Mouse (Mus musculus) limb, embryonic 15.5 days (tissue): Measurements from ENCODE around the gene 4930579F01Rik. TPM values are rescaled to one million over a fixed set of nuclear protein-coding genes. Genes with fewer than 3 reads are reported as not detected.

Experiments used
- ATAC-seq: fragments of 200-750 bp; cut with Nextera tagmentation; 2 replicates; pipeline ENCODE4 v1.8.0; 2017; ENCODE audit warnings: low read depth, moderate TSS enrichment; ENCODE audit not compliant: insufficient number of reproducible peaks, low FRiP score, low TSS enrichment
- H3K27ac ChIP-seq: fragments of 300-500 bp; sonication (generic); 2 replicates; pipeline ENCODE4 v1.5.1; 2015; ENCODE audit warnings: moderate library complexity, mild to moderate bottlenecking, inconsistent platforms
- H3K27me3 ChIP-seq: fragments of 300-500 bp; sonication (generic); 2 replicates; pipeline ENCODE4 v1.6.1; 2015; ENCODE audit warnings: inconsistent platforms
- H3K36me3 ChIP-seq: fragments of 300-500 bp; sonication (generic); 2 replicates; pipeline ENCODE4 v1.6.1; 2015; ENCODE audit warnings: inconsistent platforms
- H3K4me1 ChIP-seq: fragments of 300-500 bp; sonication (generic); 2 replicates; pipeline ENCODE4 v1.6.1; 2015; ENCODE audit warnings: inconsistent platforms
- H3K4me2 ChIP-seq: fragments of 300-500 bp; sonication (generic); 2 replicates; pipeline ENCODE4 v1.6.1; 2015; ENCODE audit warnings: mild to moderate bottlenecking, inconsistent platforms
- H3K4me3 ChIP-seq: fragments of 300-500 bp; sonication (generic); 2 replicates; pipeline ENCODE4 v1.5.1; 2015; ENCODE audit warnings: mild to moderate bottlenecking, inconsistent platforms
- H3K9ac ChIP-seq: fragments of 300-500 bp; sonication (generic); 2 replicates; pipeline ENCODE4 v1.6.1; 2015; ENCODE audit warnings: inconsistent platforms
- H3K9me3 ChIP-seq: fragments of 300-500 bp; sonication (generic); 2 replicates; pipeline ENCODE4 v1.6.1; 2016; ENCODE audit warnings: inconsistent platforms
- WGBS: fragments of 180-500 bp; shearing (Covaris S2); methylation state at CpG from one replicate; pipeline ENCODE4 v1.1.7; 2015; 5-methylcytosine and 5-hydroxymethylcytosine counted together
- polyA plus RNA-seq: library from polyadenylated mRNA; unstranded; fragments of >200 nt; fragmentation: Nextera tagmentation; extraction: Ambion mirVana; gene quantifications from 2 replicates; pipeline ENCODE4 v1.2.1, GENCODE M21; 2015

The 4930579F01Rik gene
- polyA plus RNA-seq, 1 experiment from 2014 or later, result not detected

DNA sequence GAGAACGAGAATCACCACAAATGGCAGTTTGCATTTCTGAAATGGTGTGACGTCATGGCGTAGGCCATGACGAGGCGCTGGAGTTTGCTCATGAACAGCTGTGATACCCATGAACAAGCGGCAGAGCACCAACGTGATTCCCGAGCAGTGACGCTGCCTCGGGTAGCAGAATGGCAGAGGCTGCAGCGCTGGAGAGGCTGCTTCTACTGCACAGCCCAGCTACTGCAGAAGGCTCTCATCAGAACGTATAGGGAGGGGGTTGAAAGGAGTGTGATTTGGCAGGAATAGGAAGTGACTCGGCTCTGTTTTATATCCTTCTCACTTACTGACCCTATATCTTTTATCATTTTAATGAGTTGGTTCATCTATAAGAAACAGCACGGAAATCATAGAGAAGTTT lies 74.8 kb downstream of the 4930579F01Rik start:
- Histone ChIP-seq H3K36me3 (no peaks in the 10 kb centered on the region), H3K27me3 (no peaks in the 10 kb centered on the region), H3K4me3 (no peak overlapping the region), H3K9me3 (no peaks in the 10 kb centered on the region), H3K27ac (no peak overlapping the region), H3K4me2 (no peak overlapping the region), H3K9ac (no peak overlapping the region), H3K4me1 (no peaks in the 10 kb centered on the region)
- WGBS, result 62% methylated on average over 14 of the region's 14 CpGs
- ATAC-seq, result no peak

- H3K4me1 ChIP-seq, result no peaks in the 10 kb centered on the region
- no peak for ATAC-seq
- no peak overlapping the region for H3K4me3 ChIP-seq
- H3K9me3 ChIP-seq, result no peaks in the 10 kb centered on the region
- no peak overlapping the region for H3K27ac ChIP-seq
- no peaks in the 10 kb centered on the region for H3K27me3 ChIP-seq
- no peaks in the 10 kb centered on the region for H3K36me3 ChIP-seq
- no peak overlapping the region for H3K9ac ChIP-seq
- H3K4me2 ChIP-seq, result no peak overlapping the region
- WGBS, result 67% methylated on average over 6 of the region's 6 CpGs
Observed at GRCm38 (mm10) chr3:138118392-138118791, 75.2 kb downstream of the 4930579F01Rik start.

- no peak overlapping the region for H3K27ac ChIP-seq
- no peak for ATAC-seq
- H3K4me2 ChIP-seq, result no peak overlapping the region
- H3K4me3 ChIP-seq, result no peak overlapping the region
- WGBS, result 94% methylated on average over 4 of the region's 4 CpGs
- H3K4me1 ChIP-seq, result no peaks in the 10 kb centered on the region
- no peaks in the 10 kb centered on the region for H3K9me3 ChIP-seq
- H3K9ac ChIP-seq, result no peak overlapping the region
- no peaks in the 10 kb centered on the region for H3K27me3 ChIP-seq
- no peaks in the 10 kb centered on the region for H3K36me3 ChIP-seq
Observed at GRCm38 (mm10) chr3:138116871-138117270, 76.8 kb downstream of the 4930579F01Rik start.

DNA sequence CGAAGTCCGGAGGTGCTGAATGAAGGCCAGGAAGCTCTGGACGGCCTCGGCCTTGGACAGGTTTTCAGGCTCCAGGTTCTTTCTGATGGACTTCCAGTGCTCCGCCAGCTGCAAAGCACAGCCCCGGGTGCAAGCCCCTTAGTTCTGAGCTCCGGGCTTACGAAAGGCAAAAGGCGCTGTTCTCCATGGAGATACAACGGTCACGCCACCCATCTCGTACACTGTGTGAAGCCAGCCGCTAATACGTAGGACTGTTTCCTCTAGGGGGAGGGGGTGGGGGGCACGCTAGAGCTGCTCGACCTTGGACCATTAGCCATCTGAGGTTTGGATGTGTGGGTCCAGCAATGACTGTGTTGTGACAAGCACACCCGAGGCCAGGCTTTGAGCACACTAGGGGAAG lies 79.5 kb downstream of the 4930579F01Rik start:
- Histone ChIP-seq H3K27me3 (no peaks in the 10 kb centered on the region), H3K9me3 (no peaks in the 10 kb centered on the region), H3K27ac (no peak overlapping the region), H3K4me2 (no peak overlapping the region), H3K9ac (no peak overlapping the region), H3K4me3 (no peak overlapping the region), H3K4me1 (no peaks in the 10 kb centered on the region), H3K36me3 (no peaks in the 10 kb centered on the region)
- ATAC-seq, result no peak
- 82% methylated on average over 17 of the region's 17 CpGs for WGBS

Other genes with a start within 250 kb of the 4930579F01Rik start
- 10.3 and 10.7 TPM in 2 replicates for gene Dapp1, start 212.3 kb downstream of the 4930579F01Rik start, polyA plus RNA-seq
- 2.8 and 6.4 TPM in 2 replicates for gene 1110002E22Rik, start 128.8 kb downstream of the 4930579F01Rik start, polyA plus RNA-seq
- gene Gm5105, start 126.4 kb downstream of the 4930579F01Rik start, polyA plus RNA-seq, result 0.26 and 0.32 TPM in 2 replicates
- gene Trmt10a, start 50.4 kb downstream of the 4930579F01Rik start, polyA plus RNA-seq, result 9.0 and 9.9 TPM in 2 replicates
- gene Mttp, start 48.9 kb downstream of the 4930579F01Rik start, polyA plus RNA-seq, result 6.2 and 6.8 TPM in 2 replicates
- gene Adh7, start 23.9 kb upstream of the 4930579F01Rik start, polyA plus RNA-seq, result 4.1 and 5.2 TPM in 2 replicates
- gene Adh1, start 67.2 kb upstream of the 4930579F01Rik start, polyA plus RNA-seq, result 44.7 and 62.9 TPM in 2 replicates
- 0.14 and 0.21 TPM in 2 replicates for gene Adh6a, start 119.5 kb upstream of the 4930579F01Rik start, polyA plus RNA-seq
- gene Adh6b, start 147.9 kb upstream of the 4930579F01Rik start, polyA plus RNA-seq, result 2.3 and 2.5 TPM in 2 replicates
- gene Adh4, start 221.6 kb upstream of the 4930579F01Rik start, polyA plus RNA-seq, result 0.18 TPM in 1 of 2 replicates, not detected in the other
- gene Adh5, start 249.3 kb upstream of the 4930579F01Rik start, polyA plus RNA-seq, result 154 and 166 TPM in 2 replicates